Mouse (Mus musculus) lung, postnatal 36 days (tissue): Measurements from ENCODE around the gene Tmem130.
A peak's percentile ranks its signal among the peaks of the same experiment; 100 is the strongest.
"Not testable (repeated sequence)": the region's sequence is repeated elsewhere in the genome, so short reads cannot be mapped to it uniquely, and the experiment has no call there.

Experiments
- DNase-seq: peaks from one replicate; pipeline ENCODE4 v3.0.0; 2022; ENCODE audit warnings: mixed read lengths

Gene Tmem130

GRCm38 (mm10) chr5:144761161-144761868 lies at the start of gene Tmem130:
Gene Tmem130, minus strand, starts transcription at chr5:144761818.
- no peak for DNase-seq

GRCm38 (mm10) chr5:144806931-144807330 lies 45.3 kb upstream of the Tmem130 start:
- DNase-seq, result no peak

GRCm38 (mm10) chr5:144804181-144804580 lies 42.6 kb upstream of the Tmem130 start:
- DNase-seq, result no peak

GRCm38 (mm10) chr5:144803066-144803465 lies 41.4 kb upstream of the Tmem130 start:
- no peak for DNase-seq

- DNase-seq, result peak; percentile 52
Measured at GRCm38 (mm10) chr5:144797116-144797515, 35.5 kb upstream of the Tmem130 start.

- peak; percentile 40 for DNase-seq
Measured at GRCm38 (mm10) chr5:144794687-144795086, 33.1 kb upstream of the Tmem130 start.

GRCm38 (mm10) chr5:144793374-144793773 lies 31.8 kb upstream of the Tmem130 start:
- DNase-seq, result no peak

- no peak for DNase-seq
Measured at GRCm38 (mm10) chr5:144786464-144786863, 24.8 kb upstream of the Tmem130 start.

GRCm38 (mm10) chr5:144780654-144781053 lies 19.0 kb upstream of the Tmem130 start:
- no peak for DNase-seq

GRCm38 (mm10) chr5:144773231-144773630 lies 11.6 kb upstream of the Tmem130 start:
- no peak for DNase-seq

GRCm38 (mm10) chr5:144769067-144769482 lies 7.5 kb upstream of the Tmem130 start:
- DNase-seq, result no peak

- DNase-seq, result peak; percentile 90
Measured at GRCm38 (mm10) chr5:144767911-144768841, 6.6 kb upstream of the Tmem130 start.

- not testable (repeated sequence) for DNase-seq
Measured at GRCm38 (mm10) chr5:144767106-144767798, 5.6 kb upstream of the Tmem130 start, which contains the start of gene Trrap. Gene Trrap, plus strand, starts transcription at chr5:144767732.

- no peak for DNase-seq
Measured at GRCm38 (mm10) chr5:144766646-144767045, 5.0 kb upstream of the Tmem130 start.

- no peak for DNase-seq
Measured at GRCm38 (mm10) chr5:144766026-144766425, 4.4 kb upstream of the Tmem130 start.

GRCm38 (mm10) chr5:144758422-144758821 lies 3.2 kb downstream of the Tmem130 start:
- no peak for DNase-seq

GRCm38 (mm10) chr5:144757402-144757801 lies 4.2 kb downstream of the Tmem130 start:
- no peak for DNase-seq

GRCm38 (mm10) chr5:144755191-144755590 lies 6.4 kb downstream of the Tmem130 start:
- no peak for DNase-seq

- DNase-seq, result peak; percentile 89
Measured at GRCm38 (mm10) chr5:144753041-144753440, 8.6 kb downstream of the Tmem130 start.

- peak; percentile 41 for DNase-seq
Measured at GRCm38 (mm10) chr5:144752432-144752831, 9.2 kb downstream of the Tmem130 start.

- DNase-seq, result no peak
Measured at GRCm38 (mm10) chr5:144737101-144737500, 24.5 kb downstream of the Tmem130 start.

- peak; percentile 77 for DNase-seq
Measured at GRCm38 (mm10) chr5:144734949-144735348, 26.7 kb downstream of the Tmem130 start.

- DNase-seq, result peak; percentile 59
Measured at GRCm38 (mm10) chr5:144733953-144734352, 27.7 kb downstream of the Tmem130 start.
